Mouse (Mus musculus) MEL (cell line): ENCODE data around the gene Slc5a11.

Experiments
- CHD1 ChIP-seq: IDR thresholded peaks from 2 replicates; pipeline ENCODE4 v1.6.1; 2012; ENCODE audit warnings: low read depth, mild to moderate bottlenecking, inconsistent platforms, low read length, improper control_type of control experiment
- EP300 ChIP-seq, 2 experiments: IDR thresholded peaks; 2 replicates each; pipeline ENCODE4 v1.6.1; 2011; ENCODE audit warnings: improper control_type of control experiment in 2 of 2, low read length in 2 of 2, low read depth in 1 of 2, mild to moderate bottlenecking in 1 of 2
- HCFC1 ChIP-seq: IDR thresholded peaks from 2 replicates; pipeline ENCODE4 v1.6.1; 2012; ENCODE audit warnings: low read depth, mild to moderate bottlenecking, inconsistent platforms, low read length, improper control_type of control experiment, moderate library complexity
- MEF2A ChIP-seq: IDR thresholded peaks from 2 replicates; pipeline ENCODE4 v1.6.1; 2014; ENCODE audit warnings: low read depth, mild to moderate bottlenecking, inconsistent platforms, low read length, improper control_type of control experiment; ENCODE audit not compliant: poor library complexity, insufficient replicate concordance, severe bottlenecking; ENCODE audit errors: extremely low read depth
- POLR2A ChIP-seq, 2 experiments: IDR thresholded peaks; 2 replicates each; pipeline ENCODE4 v1.6.1; 2011 to 2012; ENCODE audit warnings: low read length in 2 of 2, mild to moderate bottlenecking in 2 of 2, control low read depth in 1 of 2, improper control_type of control experiment in 1 of 2, low read depth in 1 of 2, moderate library complexity in 1 of 2; ENCODE audit not compliant: control insufficient read depth in 1 of 2, insufficient read depth in 1 of 2, poor library complexity in 1 of 2
- USF1 ChIP-seq: IDR thresholded peaks from 2 replicates; pipeline ENCODE4 v1.6.1; 2014; ENCODE audit warnings: low read depth, mild to moderate bottlenecking, inconsistent platforms, low read length, improper control_type of control experiment, moderate library complexity
- ZNF384 ChIP-seq: IDR thresholded peaks from 2 replicates; pipeline ENCODE4 v1.6.1; 2012; ENCODE audit warnings: low read depth, mild to moderate bottlenecking, inconsistent platforms, low read length, improper control_type of control experiment

GRCm38 (mm10) chr7:123191731-123192130, 22.8 kb upstream of the Slc5a11 start:
- TF ChIP-seq HCFC1 (no peak), POLR2A (IDR thresholded peaks at IDR 0.05; ENCODE audit: control insufficient read depth in 1 of 2, insufficient read depth in 1 of 2, low read depth in 1 of 2, low read length in 2 of 2, poor library complexity in 1 of 2) (no peak), CHD1 (no peak), MEF2A (no peak), USF1 (no peak), EP300 (IDR thresholded peaks at IDR 0.05; ENCODE audit: low read depth in 1 of 2, low read length in 2 of 2) (no peak), ZNF384 (no peak)
